Mouse (Mus musculus): ENCODE measurements around the gene Tbk1. TPM values are rescaled to one million over a fixed set of nuclear protein-coding genes. Genes with fewer than 3 reads are reported as not detected.

Tbk1 gene
- polyA plus RNA-seq, 1 experiment from 2014 or later = 24.8 TPM

- ATAC-seq = peak; percentile 100
- no peaks in the 10 kb centered on the region for H3K27me3 ChIP-seq (replicated peaks)
- peak overlapping the region; percentile 92 for H3K27ac ChIP-seq
- H3K4me2 ChIP-seq = peak overlapping the region; percentile 59
- peak overlapping the region; percentile 43 for H3K9ac ChIP-seq
- peaks cover 15% of the 10 kb centered on the region for H3K9me3 ChIP-seq (replicated peaks)
- peaks cover 43% of the 10 kb centered on the region for H3K4me1 ChIP-seq
- H3K4me3 ChIP-seq = peak overlapping the region; percentile 23; the same call in 1 of the 2 replicates
- WGBS (ENCODE audit: insufficient replicate concordance) = 8% methylated on average over 23 of the region's 23 CpGs
- H3K36me3 ChIP-seq = peaks cover 68% of the 10 kb centered on the region
Measured at GRCm38 (mm10) chr10:121569001-121569589, 17.5 kb downstream of the Tbk1 start.

- peak overlapping the region; percentile 92 for H3K27ac ChIP-seq
- peaks cover 15% of the 10 kb centered on the region for H3K9me3 ChIP-seq (replicated peaks)
- H3K4me2 ChIP-seq = peak overlapping the region; percentile 59
- peaks cover 47% of the 10 kb centered on the region for H3K4me1 ChIP-seq
- H3K9ac ChIP-seq = peak overlapping the region; percentile 43; the same call in 1 of the 2 replicates
- H3K36me3 ChIP-seq = peaks cover 72% of the 10 kb centered on the region
- H3K4me3 ChIP-seq = peak overlapping the region; percentile 23; the same call in 1 of the 2 replicates
- WGBS (ENCODE audit: insufficient replicate concordance) = 73% methylated on average over 7 of the region's 7 CpGs
- ATAC-seq = no peak
- no peaks in the 10 kb centered on the region for H3K27me3 ChIP-seq (replicated peaks)
Measured at GRCm38 (mm10) chr10:121568534-121568933, 18.1 kb downstream of the Tbk1 start.

GRCm38 (mm10) chr10:121568026-121568425, 18.6 kb downstream of the Tbk1 start:
- H3K4me2 ChIP-seq = peak overlapping the region; percentile 59
- WGBS (ENCODE audit: insufficient replicate concordance) = 88% methylated on average over 10 of the region's 10 CpGs
- no peaks in the 10 kb centered on the region for H3K27me3 ChIP-seq (replicated peaks)
- H3K36me3 ChIP-seq = peaks cover 77% of the 10 kb centered on the region
- no peak for ATAC-seq
- peaks cover 47% of the 10 kb centered on the region for H3K4me1 ChIP-seq
- H3K27ac ChIP-seq = peak overlapping the region; percentile 92
- H3K9me3 ChIP-seq (replicated peaks) = peaks cover 15% of the 10 kb centered on the region
- peak overlapping the region; percentile 43; the same call in 1 of the 2 replicates for H3K9ac ChIP-seq
- no peak overlapping the region for H3K4me3 ChIP-seq

GRCm38 (mm10) chr10:121564447-121564846, 22.1 kb downstream of the Tbk1 start:
- H3K36me3 ChIP-seq = peaks cover 77% of the 10 kb centered on the region
- peaks cover 30% of the 10 kb centered on the region for H3K4me1 ChIP-seq
- H3K9ac ChIP-seq = no peak overlapping the region
- no peak overlapping the region for H3K4me3 ChIP-seq
- peak overlapping the region; percentile 60; the same call in 1 of the 2 replicates for H3K27ac ChIP-seq
- H3K4me2 ChIP-seq = no peak overlapping the region
- no peak for ATAC-seq
- no peaks in the 10 kb centered on the region for H3K27me3 ChIP-seq (replicated peaks)
- peaks cover 3% of the 10 kb centered on the region; the same call in 1 of the 2 replicates for H3K9me3 ChIP-seq (replicated peaks)
- 63% methylated on average over 8 of the region's 8 CpGs for WGBS (ENCODE audit: insufficient replicate concordance)

GRCm38 (mm10) chr10:121558231-121558630, 28.4 kb downstream of the Tbk1 start:
- no peaks in the 10 kb centered on the region for H3K9me3 ChIP-seq (replicated peaks)
- no peaks in the 10 kb centered on the region for H3K4me1 ChIP-seq
- WGBS (ENCODE audit: insufficient replicate concordance) = 68% methylated on average over 2 of the region's 2 CpGs
- no peak for ATAC-seq
- H3K27ac ChIP-seq = no peak overlapping the region
- H3K4me3 ChIP-seq = no peak overlapping the region
- no peak overlapping the region for H3K9ac ChIP-seq
- no peak overlapping the region for H3K4me2 ChIP-seq
- H3K27me3 ChIP-seq (replicated peaks) = no peaks in the 10 kb centered on the region
- peaks cover 94% of the 10 kb centered on the region for H3K36me3 ChIP-seq

- WGBS (ENCODE audit: insufficient replicate concordance) = 60% methylated on average over 6 of the region's 6 CpGs
- peak; percentile 75 for ATAC-seq
- Histone ChIP-seq H3K27ac (no peak overlapping the region; the same call in 1 of the 2 replicates), H3K36me3 (peaks cover 94% of the 10 kb centered on the region), H3K4me2 (no peak overlapping the region), H3K9ac (no peak overlapping the region), H3K4me1 (no peaks in the 10 kb centered on the region), H3K4me3 (no peak overlapping the region), H3K27me3 (replicated peaks) (no peaks in the 10 kb centered on the region), H3K9me3 (replicated peaks) (no peaks in the 10 kb centered on the region)
Measured at GRCm38 (mm10) chr10:121556263-121556662, 30.3 kb downstream of the Tbk1 start.

- no peaks in the 10 kb centered on the region for H3K9me3 ChIP-seq (replicated peaks)
- ATAC-seq = no peak
- H3K27ac ChIP-seq = no peak overlapping the region
- no peak overlapping the region for H3K4me2 ChIP-seq
- H3K9ac ChIP-seq = no peak overlapping the region
- no peaks in the 10 kb centered on the region for H3K27me3 ChIP-seq (replicated peaks)
- no peaks in the 10 kb centered on the region for H3K4me1 ChIP-seq
- H3K4me3 ChIP-seq = no peak overlapping the region
- peaks cover 96% of the 10 kb centered on the region for H3K36me3 ChIP-seq
- 88% methylated on average over 9 of the region's 9 CpGs for WGBS (ENCODE audit: insufficient replicate concordance)
Measured at GRCm38 (mm10) chr10:121550334-121550733, 36.3 kb downstream of the Tbk1 start.

GRCm38 (mm10) chr10:121549670-121550069, 36.9 kb downstream of the Tbk1 start:
- WGBS (ENCODE audit: insufficient replicate concordance) = 76% methylated on average over 5 of the region's 5 CpGs
- Histone ChIP-seq H3K36me3 (peaks cover 93% of the 10 kb centered on the region), H3K4me3 (no peak overlapping the region), H3K27ac (no peak overlapping the region), H3K9me3 (replicated peaks) (no peaks in the 10 kb centered on the region), H3K4me1 (no peaks in the 10 kb centered on the region), H3K27me3 (replicated peaks) (no peaks in the 10 kb centered on the region), H3K9ac (no peak overlapping the region), H3K4me2 (no peak overlapping the region)
- ATAC-seq = no peak

GRCm38 (mm10) chr10:121547162-121547561, 39.4 kb downstream of the Tbk1 start:
- Histone ChIP-seq H3K36me3 (peaks cover 70% of the 10 kb centered on the region), H3K4me1 (peaks cover 6% of the 10 kb centered on the region; the same call in 1 of the 2 replicates), H3K4me3 (no peak overlapping the region), H3K9ac (no peak overlapping the region), H3K27ac (no peak overlapping the region), H3K4me2 (no peak overlapping the region), H3K9me3 (replicated peaks) (no peaks in the 10 kb centered on the region), H3K27me3 (replicated peaks) (no peaks in the 10 kb centered on the region)
- ATAC-seq = no peak
- 74% methylated on average over 6 of the region's 6 CpGs for WGBS (ENCODE audit: insufficient replicate concordance)

GRCm38 (mm10) chr10:121543577-121543976, 43.0 kb downstream of the Tbk1 start:
- no peaks in the 10 kb centered on the region for H3K9me3 ChIP-seq (replicated peaks)
- H3K27me3 ChIP-seq (replicated peaks) = no peaks in the 10 kb centered on the region
- H3K4me3 ChIP-seq = no peak overlapping the region
- no peak overlapping the region for H3K27ac ChIP-seq
- no peak for ATAC-seq
- H3K36me3 ChIP-seq = peaks cover 34% of the 10 kb centered on the region
- no peak overlapping the region for H3K9ac ChIP-seq
- H3K4me2 ChIP-seq = no peak overlapping the region
- peaks cover 8% of the 10 kb centered on the region; the same call in 1 of the 2 replicates for H3K4me1 ChIP-seq
- WGBS (ENCODE audit: insufficient replicate concordance) = 89% methylated on average over 6 of the region's 6 CpGs

GRCm38 (mm10) chr10:121542156-121542555, 44.4 kb downstream of the Tbk1 start:
- H3K9me3 ChIP-seq (replicated peaks) = no peaks in the 10 kb centered on the region

GRCm38 (mm10) chr10:121534995-121535394, 51.6 kb downstream of the Tbk1 start:
- Histone ChIP-seq H3K4me3 (no peak overlapping the region), H3K36me3 (no peaks in the 10 kb centered on the region), H3K9ac (no peak overlapping the region), H3K27me3 (replicated peaks) (peaks cover 22% of the 10 kb centered on the region), H3K4me2 (no peak overlapping the region), H3K27ac (no peak overlapping the region), H3K4me1 (peaks cover 38% of the 10 kb centered on the region), H3K9me3 (replicated peaks) (no peaks in the 10 kb centered on the region)
- ATAC-seq = peak; percentile 67
- 45% methylated on average over 4 of the region's 4 CpGs for WGBS (ENCODE audit: insufficient replicate concordance)

More at GRCm38 (mm10) chr10:121542156-121542555, 44.4 kb downstream of the Tbk1 start:
- Histone ChIP-seq H3K27me3 (replicated peaks) (no peaks in the 10 kb centered on the region), H3K4me1 (peaks cover 15% of the 10 kb centered on the region), H3K4me2 (no peak overlapping the region), H3K4me3 (no peak overlapping the region), H3K27ac (no peak overlapping the region), H3K36me3 (peaks cover 20% of the 10 kb centered on the region), H3K9ac (no peak overlapping the region)
- WGBS (ENCODE audit: insufficient replicate concordance) = 80% methylated on average over 3 of the region's 3 CpGs
- ATAC-seq = no peak
